Mouse (Mus musculus) adrenal gland, postnatal 14 days (tissue): ENCODE measurements at regions not wholly inside any gene's neighbourhood (a gene's known extent, or its start where the extent isn't known, plus 50 kb on each side); places are given as distances from the start of the nearest gene placed in this dataset.

Source experiments
- DNase-seq: peaks from one replicate; pipeline ENCODE4 v3.0.0; 2021; ENCODE audit warnings: mixed read lengths
- microRNA-seq, 2 experiments: library from miRNA; unstranded; fragments of <30 nt; microRNA quantifications; one replicate each; pipeline ENCODE4 v1.2.0; 2021

- DNase-seq, result no peak
These were observed 138.2 kb upstream of the Mocs2 start for GRCm38 (mm10) chr13:114679703-114680378.

- DNase-seq, result no peak
These were observed 137.7 kb upstream of the Mocs2 start for GRCm38 (mm10) chr13:114680379-114680733.

- DNase-seq, result peak; percentile 14
These were observed 136.8 kb upstream of the Mocs2 start for GRCm38 (mm10) chr13:114681196-114681595.

- no peak for DNase-seq
These were observed 136.1 kb upstream of the Mocs2 start for GRCm38 (mm10) chr13:114681887-114682286.

GRCm38 (mm10) chr13:114682891-114683290 is 135.1 kb upstream of the Mocs2 start:
- DNase-seq, result no peak

GRCm38 (mm10) chr13:114684298-114684697 is 133.7 kb upstream of the Mocs2 start:
- DNase-seq, result no peak

- DNase-seq, result no peak
These were observed 132.7 kb upstream of the Mocs2 start for GRCm38 (mm10) chr13:114685368-114685767.

GRCm38 (mm10) chr13:114712601-114713000 is 105.4 kb upstream of the Mocs2 start:
- no peak for DNase-seq

- no peak for DNase-seq
These were observed 98.3 kb upstream of the Mocs2 start for GRCm38 (mm10) chr13:114719771-114720170.

- no peak for DNase-seq
These were observed 91.2 kb upstream of the Mocs2 start for GRCm38 (mm10) chr13:114726828-114727227.

- peak; percentile 25 for DNase-seq
These were observed 83.0 kb upstream of the Mocs2 start for GRCm38 (mm10) chr13:114735066-114735465.

- DNase-seq, result no peak
These were observed 82.0 kb upstream of the Mocs2 start for GRCm38 (mm10) chr13:114736066-114736465.

- peak; percentile 17 for DNase-seq
These were observed 75.5 kb upstream of the Mocs2 start for GRCm38 (mm10) chr13:114742534-114742933.

- no peak for DNase-seq
These were observed 72.2 kb upstream of the Mocs2 start for GRCm38 (mm10) chr13:114745814-114746213.

GRCm38 (mm10) chr13:114757459-114757858 is 60.6 kb upstream of the Mocs2 start:
- DNase-seq, result peak; percentile 48

- no peak for DNase-seq
These were observed 58.1 kb upstream of the Mocs2 start for GRCm38 (mm10) chr13:114759886-114760285.

- DNase-seq, result peak; percentile 69
These were observed 57.1 kb upstream of the Mocs2 start for GRCm38 (mm10) chr13:114760901-114761300.

Small RNAs in the stretch of these regions (microRNA-seq; reads per million reads assigned to microRNA genes)
- gene Gm25950, result 0 reads per million in 2 experiments
